Mouse (Mus musculus) induced T-regulatory cell, adult 2 months (primary cell): ENCODE measurements at regions not wholly inside any gene's neighbourhood (a gene's known extent, or its start where the extent isn't known, plus 50 kb on each side); places are given as distances from the start of the nearest gene placed in this dataset.
"Not testable (repeated sequence)": the region's sequence is repeated elsewhere in the genome, so short reads cannot be mapped to it uniquely, and the experiment has no call there.

ENCODE experiments used
- DNase-seq: peaks from one replicate; pipeline ENCODE4 v3.0.0-alpha.2; 2012; ENCODE audit warnings: low read depth

- no peak for DNase-seq
These were observed 52.3 kb upstream of the Gpd2 start for GRCm38 (mm10) chr2:57185151-57185550.

DNA sequence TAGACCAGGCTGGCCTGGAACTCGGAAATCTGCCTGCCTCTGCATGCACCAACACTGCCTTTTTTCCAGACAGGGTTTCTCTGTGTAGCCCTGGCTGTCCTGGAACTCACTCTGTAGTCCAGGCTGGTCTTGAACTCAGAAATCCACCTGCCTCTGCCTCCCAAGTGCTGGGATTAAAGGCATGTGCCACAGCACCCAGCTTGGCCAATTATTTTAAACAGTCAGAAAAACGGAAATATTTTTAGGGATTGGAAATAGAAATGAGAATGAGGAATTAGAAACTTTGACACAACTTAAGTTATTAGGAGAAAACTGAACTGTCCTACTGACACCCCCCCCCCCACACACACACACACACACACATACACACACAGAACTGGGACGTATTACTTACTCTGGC is 54.3 kb upstream of the Gpd2 start:
- DNase-seq: not testable (repeated sequence)

DNA sequence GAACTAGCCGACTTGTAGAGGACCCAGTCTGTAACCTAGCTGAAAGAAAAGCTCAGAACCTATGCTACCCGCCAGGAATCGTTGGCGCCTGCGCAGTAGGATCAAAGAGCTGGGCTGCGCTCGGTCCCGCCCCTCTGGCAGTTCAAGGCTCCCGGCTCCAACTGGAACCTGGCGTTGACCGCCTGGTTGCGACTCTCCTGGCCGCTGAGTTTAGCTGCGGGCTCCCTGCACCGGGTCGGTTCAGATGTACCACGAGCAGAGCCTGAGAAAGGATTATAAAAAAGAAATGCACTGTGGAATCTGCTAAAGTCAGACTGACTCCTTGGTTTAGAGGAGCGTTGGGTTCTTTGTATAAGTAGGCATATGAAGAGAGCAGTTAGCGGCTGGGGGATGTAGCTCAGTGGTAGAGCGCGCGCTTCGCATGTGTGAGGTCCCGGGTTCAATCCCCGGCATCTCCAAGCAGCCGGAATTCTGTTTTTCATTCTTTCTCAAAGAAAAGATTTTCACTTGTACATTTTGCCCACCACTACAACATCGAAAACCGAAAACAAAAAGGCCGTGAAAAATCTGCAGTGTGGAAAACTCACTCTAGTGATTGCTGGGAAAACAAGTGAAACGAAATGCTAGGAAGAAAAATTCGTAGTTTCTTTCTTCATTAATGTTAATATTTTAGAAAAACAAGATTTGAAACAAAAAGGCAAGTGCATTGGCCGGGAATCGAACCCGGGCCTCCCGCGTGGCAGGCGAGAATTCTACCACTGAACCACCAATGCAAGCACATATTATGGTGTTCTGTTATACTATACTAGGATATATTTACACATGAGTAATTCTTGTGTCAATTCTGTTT is 55.5 kb upstream of the Gpd2 start:
- peak; percentile 97 for DNase-seq

GRCm38 (mm10) chr2:57181350-57181691 is 56.1 kb upstream of the Gpd2 start:
- no peak for DNase-seq

- no peak for DNase-seq
These were observed 54.3 kb upstream of the Nr4a2 start for GRCm38 (mm10) chr2:57178056-57178455.

DNA sequence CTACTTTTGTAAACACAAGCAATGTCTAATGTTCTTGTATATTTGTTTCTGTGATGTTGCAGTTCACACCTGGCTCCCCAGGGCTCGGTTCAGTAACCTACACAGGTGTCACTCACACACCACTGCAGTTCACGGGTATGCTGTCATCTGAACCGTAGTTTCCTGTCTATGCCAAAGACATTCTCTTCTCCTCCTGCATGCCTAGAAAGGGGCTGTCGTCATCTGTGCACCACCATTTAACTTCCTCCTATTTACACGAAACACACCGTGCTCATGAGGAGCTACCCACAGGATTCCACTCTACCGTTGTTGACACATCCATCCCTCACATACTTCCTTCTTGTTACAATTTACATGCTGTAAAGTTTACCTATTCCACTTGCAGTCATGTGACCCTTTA is 52.7 kb upstream of the Nr4a2 start:
- DNase-seq: no peak

DNA sequence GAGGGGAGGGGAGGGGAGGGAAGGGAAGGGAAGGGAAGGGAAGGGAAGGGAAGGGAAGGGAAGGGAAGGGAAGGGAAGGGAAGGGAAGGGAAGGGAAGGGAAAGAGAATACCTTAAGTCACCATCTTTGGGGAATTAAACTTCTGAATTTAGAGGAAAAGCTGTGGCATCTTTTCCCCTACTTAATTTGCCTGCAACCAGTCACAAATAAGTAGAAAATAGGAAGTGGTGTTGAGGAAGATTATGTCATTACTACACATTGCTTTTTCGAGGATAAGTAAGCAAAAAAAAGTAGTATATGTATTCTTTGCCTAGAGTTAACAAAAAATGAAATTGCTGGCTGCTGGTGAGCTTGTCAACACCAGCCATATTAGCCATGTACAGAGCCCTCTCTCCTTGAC is 51.4 kb upstream of the Nr4a2 start:
- DNase-seq: no peak
